Mouse (Mus musculus): Measurements from ENCODE around the gene Vat1.

- TF ChIP-seq POLR2A (IDR thresholded peaks at IDR 0.05; ENCODE audit: low read depth, low read length) (no peak), CTCF (IDR thresholded peaks at IDR 0.05; ENCODE audit: extremely low read depth, insufficient read depth, insufficient read length, insufficient replicate concordance) (no peak)
These were observed 20.1 kb upstream of the Vat1 start for GRCm38 (mm10) chr11:101486126-101486525.
